Mouse (Mus musculus): ENCODE measurements around the gene Crlf1.

- peak; percentile 10 for TF ChIP-seq CTCF (IDR thresholded peaks at IDR 0.05; ENCODE audit: low read depth, low read length)
- no peak for TF ChIP-seq POLR2A (IDR thresholded peaks at IDR 0.05; ENCODE audit: insufficient read depth, low read length)
Measured at GRCm38 (mm10) chr8:70452196-70452966, 40.6 kb upstream of the Crlf1 start.

All from ES-Bruce4 (cell line).